Mouse (Mus musculus) lung, adult 2 months (tissue): ENCODE results near the gene Gm49387.

Experiments used
- CTCF ChIP-seq: fragments of 200-500 bp; IDR thresholded peaks from 2 replicates; pipeline ENCODE4 v1.5.1; 2011; ENCODE audit warnings: mild to moderate bottlenecking, low read length, control low read depth; ENCODE audit not compliant: insufficient read depth
- POLR2A ChIP-seq: fragments of 200-500 bp; IDR thresholded peaks from 2 replicates; pipeline ENCODE4 v1.6.1; 2011; ENCODE audit warnings: low read depth, mild to moderate bottlenecking, control low read depth, low read length, borderline replicate concordance; ENCODE audit errors: extremely low read depth

DNA sequence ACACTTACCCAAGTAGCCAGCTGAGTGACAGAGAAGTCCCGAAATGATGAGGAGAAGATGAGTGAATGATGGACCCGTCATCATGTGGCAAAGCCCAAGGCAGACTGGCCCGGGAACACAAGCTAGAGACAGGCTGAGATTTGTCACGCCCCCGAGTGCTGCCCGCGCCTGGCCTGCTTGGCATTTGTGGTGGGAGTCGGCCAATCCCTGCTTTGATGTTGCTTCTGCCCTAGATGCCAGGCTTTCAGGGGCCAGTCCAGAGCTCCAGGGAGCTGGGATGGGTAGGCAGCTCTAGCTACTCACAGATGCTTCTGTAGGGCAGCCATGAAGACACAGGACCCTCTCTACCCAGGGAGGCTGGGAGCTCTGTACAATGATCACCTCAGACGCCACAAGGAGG lies 82.9 kb downstream of the Gm49387 start:
- no peak for TF ChIP-seq POLR2A
- no peak for TF ChIP-seq CTCF
